Mouse (Mus musculus): Measurements from ENCODE around the gene Gabra4.

- TF ChIP-seq POLR2A (IDR thresholded peaks at IDR 0.05; ENCODE audit: low read depth, low read length) (no peak), CTCF (conservative IDR thresholded peaks at IDR 0.05; ENCODE audit: insufficient read depth, insufficient read length, low read depth, low read length) (no peak)
Observed at GRCm38 (mm10) chr5:71699696-71700467, 41.8 kb upstream of the Gabra4 start.
